Mouse (Mus musculus): Measurements from ENCODE around the gene Hist1h4f. TPM values are rescaled to one million over a fixed set of nuclear protein-coding genes. Genes with fewer than 3 reads are reported as not detected.
"Not testable (repeated sequence)": the region's sequence is repeated elsewhere in the genome, so short reads cannot be mapped to it uniquely, and the experiment has no call there.

Hist1h4f gene
- polyA plus RNA-seq, 1 experiment from 2014 or later: 1.6 TPM

GRCm38 (mm10) chr13:23561883-23562659 is 10.6 kb upstream of the Hist1h4f start, which contains the start of gene Hist1h3e:
Gene Hist1h3e, minus strand, starts transcription at chr13:23562369.
- peak within 1 kb of the TSS; percentile 82 for H3K4me2 ChIP-seq
- not testable (repeated sequence) for H3K9me3 ChIP-seq (replicated peaks); H3K27me3 ChIP-seq (replicated peaks); H3K36me3 ChIP-seq
- peaks cover 49% of the 10 kb centered on the region for H3K4me1 ChIP-seq
- H3K27ac ChIP-seq: peak within 1 kb of the TSS; percentile 99
- H3K9ac ChIP-seq: peak within 1 kb of the TSS; percentile 77
- 0% methylated on average over 57 of the region's 67 CpGs for WGBS (ENCODE audit: insufficient replicate concordance)
- peak; percentile 93 for ATAC-seq
- H3K4me3 ChIP-seq: peak within 1 kb of the TSS; percentile 53

- not testable (repeated sequence) for H3K9me3 ChIP-seq (replicated peaks); H3K27me3 ChIP-seq (replicated peaks); ATAC-seq; H3K36me3 ChIP-seq
- Histone ChIP-seq H3K4me2 (peak overlapping the region; percentile 82), H3K9ac (peak overlapping the region; percentile 71), H3K27ac (peak overlapping the region; percentile 99), H3K4me1 (peaks cover 52% of the 10 kb centered on the region), H3K4me3 (peak overlapping the region; percentile 53)
- WGBS (ENCODE audit: insufficient replicate concordance): 0% methylated on average over 2 of the region's 5 CpGs
Observed at GRCm38 (mm10) chr13:23561531-23561882, 10.1 kb upstream of the Hist1h4f start.

- not testable (repeated sequence) for H3K36me3 ChIP-seq; H3K27me3 ChIP-seq (replicated peaks); H3K9me3 ChIP-seq (replicated peaks); ATAC-seq
- Histone ChIP-seq H3K4me2 (peak overlapping the region; percentile 58), H3K27ac (peak overlapping the region; percentile 85), H3K9ac (peak overlapping the region; percentile 61), H3K4me3 (peak overlapping the region; percentile 29; the same call in 1 of the 2 replicates), H3K4me1 (peaks cover 52% of the 10 kb centered on the region)
- WGBS (ENCODE audit: insufficient replicate concordance): 29% methylated on average over 2 of the region's 2 CpGs
Observed at GRCm38 (mm10) chr13:23560699-23561098, 9.3 kb upstream of the Hist1h4f start.

- H3K9ac ChIP-seq: peak overlapping the region; percentile 90
Observed at GRCm38 (mm10) chr13:23556906-23557305, 5.5 kb upstream of the Hist1h4f start.

GRCm38 (mm10) chr13:23555839-23556416 is 4.5 kb upstream of the Hist1h4f start:
- ATAC-seq: peak; percentile 55
- Histone ChIP-seq H3K4me2 (peak overlapping the region; percentile 79), H3K9ac (peak overlapping the region; percentile 90), H3K27me3 (replicated peaks) (no peaks in the 10 kb centered on the region), H3K4me1 (peaks cover 53% of the 10 kb centered on the region), H3K4me3 (peak overlapping the region; percentile 60), H3K9me3 (replicated peaks) (no peaks in the 10 kb centered on the region), H3K36me3 (no peaks in the 10 kb centered on the region), H3K27ac (peak overlapping the region; percentile 99)
- WGBS (ENCODE audit: insufficient replicate concordance): 1% methylated on average over 18 of the region's 18 CpGs

More at GRCm38 (mm10) chr13:23556906-23557305, 5.5 kb upstream of the Hist1h4f start:
- Histone ChIP-seq H3K9me3 (replicated peaks) (no peaks in the 10 kb centered on the region), H3K36me3 (no peaks in the 10 kb centered on the region), H3K4me2 (peak overlapping the region; percentile 79), H3K4me3 (peak overlapping the region; percentile 60), H3K27ac (peak overlapping the region; percentile 99), H3K4me1 (peaks cover 48% of the 10 kb centered on the region), H3K27me3 (replicated peaks) (no peaks in the 10 kb centered on the region)
- WGBS (ENCODE audit: insufficient replicate concordance): 59% methylated on average over 3 of the region's 3 CpGs
- no peak for ATAC-seq

- Histone ChIP-seq H3K27ac (peak overlapping the region; percentile 99), H3K4me1 (peaks cover 52% of the 10 kb centered on the region), H3K36me3 (no peaks in the 10 kb centered on the region), H3K4me3 (peak overlapping the region; percentile 60), H3K9ac (peak overlapping the region; percentile 90), H3K9me3 (replicated peaks) (no peaks in the 10 kb centered on the region), H3K4me2 (peak overlapping the region; percentile 79), H3K27me3 (replicated peaks) (no peaks in the 10 kb centered on the region)
- WGBS (ENCODE audit: insufficient replicate concordance): 1% methylated on average over 54 of the region's 54 CpGs
- peak; percentile 79 for ATAC-seq
Observed at GRCm38 (mm10) chr13:23554925-23555838, 3.7 kb upstream of the Hist1h4f start.

GRCm38 (mm10) chr13:23554393-23554792 is 2.9 kb upstream of the Hist1h4f start:
- 17% methylated on average over 9 of the region's 9 CpGs for WGBS (ENCODE audit: insufficient replicate concordance)
- no peak for ATAC-seq
- H3K4me1 ChIP-seq: peaks cover 59% of the 10 kb centered on the region

GRCm38 (mm10) chr13:23552962-23553361 is 1.5 kb upstream of the Hist1h4f start, which contains the start of gene Hist1h1d:
Gene Hist1h1d, plus strand, starts transcription at chr13:23553262.
- no peak for ATAC-seq
- peak within 1 kb of the TSS; percentile 79 for H3K4me2 ChIP-seq
- H3K27ac ChIP-seq: peak within 1 kb of the TSS; percentile 99
- H3K27me3 ChIP-seq (replicated peaks): no peaks in the 10 kb centered on the region
- no peaks in the 10 kb centered on the region for H3K9me3 ChIP-seq (replicated peaks)
- peak within 1 kb of the TSS; percentile 90 for H3K9ac ChIP-seq
- H3K36me3 ChIP-seq: no peaks in the 10 kb centered on the region
- H3K4me3 ChIP-seq: no peak within 1 kb of the TSS
- peaks cover 70% of the 10 kb centered on the region for H3K4me1 ChIP-seq

More at GRCm38 (mm10) chr13:23554393-23554792, 2.9 kb upstream of the Hist1h4f start:
- no peaks in the 10 kb centered on the region for H3K36me3 ChIP-seq
- H3K4me2 ChIP-seq: peak overlapping the region; percentile 79
- peak overlapping the region; percentile 99 for H3K27ac ChIP-seq
- H3K27me3 ChIP-seq (replicated peaks): no peaks in the 10 kb centered on the region
- H3K9ac ChIP-seq: peak overlapping the region; percentile 90
- peak overlapping the region; percentile 60 for H3K4me3 ChIP-seq
- no peaks in the 10 kb centered on the region for H3K9me3 ChIP-seq (replicated peaks)

GRCm38 (mm10) chr13:23551931-23552914 is 775 bp upstream of the Hist1h4f start:
- no peaks in the 10 kb centered on the region for H3K27me3 ChIP-seq (replicated peaks)
- peaks cover 67% of the 10 kb centered on the region for H3K4me1 ChIP-seq
- peak overlapping the region; percentile 99 for H3K27ac ChIP-seq
- ATAC-seq: no peak
- WGBS (ENCODE audit: insufficient replicate concordance): 34% methylated on average over 8 of the region's 8 CpGs
- peak overlapping the region; percentile 78 for H3K9ac ChIP-seq
- peak overlapping the region; percentile 71 for H3K4me2 ChIP-seq
- H3K36me3 ChIP-seq: no peaks in the 10 kb centered on the region
- no peaks in the 10 kb centered on the region for H3K9me3 ChIP-seq (replicated peaks)
- H3K4me3 ChIP-seq: peak overlapping the region; percentile 56

GRCm38 (mm10) chr13:23550761-23551145 is 695 bp downstream of the Hist1h4f start:
- Histone ChIP-seq H3K27ac (peak overlapping the region; percentile 99), H3K36me3 (no peaks in the 10 kb centered on the region), H3K9me3 (replicated peaks) (no peaks in the 10 kb centered on the region), H3K4me1 (peaks cover 65% of the 10 kb centered on the region), H3K9ac (peak overlapping the region; percentile 78), H3K4me2 (peak overlapping the region; percentile 71), H3K27me3 (replicated peaks) (no peaks in the 10 kb centered on the region), H3K4me3 (peak overlapping the region; percentile 56)
- 4% methylated on average over 3 of the region's 3 CpGs for WGBS (ENCODE audit: insufficient replicate concordance)
- ATAC-seq: peak; percentile 1; the same call in 1 of the 2 replicates

- no peak overlapping the region for H3K4me3 ChIP-seq
Observed at GRCm38 (mm10) chr13:23546694-23547093, 4.8 kb downstream of the Hist1h4f start.

More at GRCm38 (mm10) chr13:23546694-23547093, 4.8 kb downstream of the Hist1h4f start:
- Histone ChIP-seq H3K4me1 (peaks cover 36% of the 10 kb centered on the region), H3K9ac (peak overlapping the region; percentile 7), H3K36me3 (no peaks in the 10 kb centered on the region), H3K27ac (peak overlapping the region; percentile 80), H3K27me3 (replicated peaks) (no peaks in the 10 kb centered on the region), H3K9me3 (replicated peaks) (no peaks in the 10 kb centered on the region), H3K4me2 (peak overlapping the region; percentile 53; the same call in 1 of the 2 replicates)
- WGBS (ENCODE audit: insufficient replicate concordance): 69% methylated on average over 5 of the region's 5 CpGs
- ATAC-seq: no peak

All from liver, embryonic 12.5 days (tissue).